Mouse (Mus musculus) bone marrow, adult 2 months (tissue): ENCODE measurements around the gene Morf4l2. TPM values are rescaled to one million over a fixed set of nuclear protein-coding genes. Genes with fewer than 3 reads are reported as not detected.
"Not testable (repeated sequence)": the region's sequence is repeated elsewhere in the genome, so short reads cannot be mapped to it uniquely, and the experiment has no call there.

ENCODE experiments used
- H3K27ac ChIP-seq: fragments of 200-500 bp; 2 replicates; pipeline ENCODE4 v1.5.1; 2012; ENCODE audit warnings: low read depth, mild to moderate bottlenecking, control low read depth, inconsistent platforms, low read length; ENCODE audit not compliant: control insufficient read depth, poor library complexity, insufficient read depth
- H3K4me1 ChIP-seq: fragments of 200-500 bp; 2 replicates; pipeline ENCODE4 v1.6.1; 2011; ENCODE audit warnings: low read length; ENCODE audit not compliant: control insufficient read depth, insufficient read depth
- H3K4me3 ChIP-seq: fragments of 200-500 bp; replicated peaks from 2 replicates; pipeline ENCODE3; 2011; ENCODE audit warnings: mild to moderate bottlenecking, low read depth, low read length, control low read depth; ENCODE audit not compliant: control insufficient read depth
- CTCF ChIP-seq: fragments of 200-500 bp; IDR thresholded peaks from 2 replicates; pipeline ENCODE4 v1.5.1; 2011; ENCODE audit warnings: low read length, control low read depth; ENCODE audit not compliant: control insufficient read depth, insufficient read depth
- POLR2A ChIP-seq: fragments of 200-500 bp; IDR thresholded peaks from 2 replicates; pipeline ENCODE4 v1.6.1; 2011; ENCODE audit warnings: low read depth, mild to moderate bottlenecking, control low read depth, low read length, borderline replicate concordance; ENCODE audit not compliant: control insufficient read depth
- WGBS: fragments of 180-500 bp; shearing (Covaris S2); methylation state at CpG from one replicate; pipeline ENCODE4 v1.1.7; 2018; 5-methylcytosine and 5-hydroxymethylcytosine counted together
- polyA plus RNA-seq: library from polyadenylated mRNA; stranded (reverse); fragments of >200 nt; gene quantifications from 2 replicates; pipeline ENCODE4 v1.2.4, GENCODE M21; 2011; ENCODE audit warnings: low replicate concordance; ENCODE audit not compliant: missing spikeins, insufficient read depth, insufficient read length

The Morf4l2 gene
- polyA plus RNA-seq, 1 experiment = 155 TPM

GRCm38 (mm10) chrX:136749329-136749728 lies 5.8 kb upstream of the Morf4l2 start:
- TF ChIP-seq CTCF (no peak), POLR2A (no peak)
- Histone ChIP-seq H3K4me3 (no peak overlapping the region), H3K4me1 (no peaks in the 10 kb centered on the region), H3K27ac (no peak overlapping the region)
- WGBS = 71% methylated on average over 4 of the region's 4 CpGs

- no peak for TF ChIP-seq POLR2A
- no peak for TF ChIP-seq CTCF
- H3K4me3 ChIP-seq = no peak overlapping the region
- H3K27ac ChIP-seq = no peak overlapping the region
- WGBS = 42% methylated on average over 8 of the region's 8 CpGs
- H3K4me1 ChIP-seq = no peaks in the 10 kb centered on the region
Measured at GRCm38 (mm10) chrX:136744663-136745062, 1.2 kb upstream of the Morf4l2 start.

GRCm38 (mm10) chrX:136742661-136743103 lies 808 bp downstream of the Morf4l2 start:
- 23% methylated on average over 5 of the region's 5 CpGs for WGBS
- TF ChIP-seq POLR2A (no peak), CTCF (no peak)
- no peaks in the 10 kb centered on the region for H3K4me1 ChIP-seq
- H3K4me3 ChIP-seq = no peak overlapping the region
- no peak overlapping the region for H3K27ac ChIP-seq

DNA sequence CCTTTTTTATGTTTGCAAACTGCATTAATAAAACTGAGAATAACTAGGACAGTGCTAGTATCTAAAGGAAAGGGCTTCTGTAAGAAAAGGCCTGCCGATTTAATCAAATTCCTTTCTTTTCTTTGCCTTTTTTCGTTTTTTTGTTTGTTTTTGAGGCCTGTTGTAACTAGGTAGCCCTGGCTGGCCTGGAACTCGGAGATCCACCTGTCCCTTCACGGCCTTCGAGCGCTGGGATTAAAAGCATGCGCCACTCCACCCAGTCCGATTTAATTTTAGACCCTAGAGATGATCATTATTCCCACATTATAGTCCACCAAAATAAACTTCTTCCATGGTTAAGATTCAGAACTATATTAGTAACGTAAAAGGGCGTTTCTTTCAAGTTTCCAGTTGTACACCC lies 1.2 kb downstream of the Morf4l2 start:
- no peak for TF ChIP-seq CTCF
- no peak for TF ChIP-seq POLR2A
- Histone ChIP-seq H3K4me3 (peak overlapping the region; percentile 95), H3K27ac (peak overlapping the region; percentile 93), H3K4me1 (no peaks in the 10 kb centered on the region)
- WGBS = 21% methylated on average over 10 of the region's 10 CpGs

- no peak for TF ChIP-seq CTCF
- no peak for TF ChIP-seq POLR2A
- 12% methylated on average over 45 of the region's 46 CpGs for WGBS
- no peaks in the 10 kb centered on the region for H3K4me1 ChIP-seq
- H3K4me3 ChIP-seq = peak overlapping the region; percentile 95
- H3K27ac ChIP-seq = peak overlapping the region; percentile 93
Measured at GRCm38 (mm10) chrX:136741651-136742201, 1.8 kb downstream of the Morf4l2 start.

DNA sequence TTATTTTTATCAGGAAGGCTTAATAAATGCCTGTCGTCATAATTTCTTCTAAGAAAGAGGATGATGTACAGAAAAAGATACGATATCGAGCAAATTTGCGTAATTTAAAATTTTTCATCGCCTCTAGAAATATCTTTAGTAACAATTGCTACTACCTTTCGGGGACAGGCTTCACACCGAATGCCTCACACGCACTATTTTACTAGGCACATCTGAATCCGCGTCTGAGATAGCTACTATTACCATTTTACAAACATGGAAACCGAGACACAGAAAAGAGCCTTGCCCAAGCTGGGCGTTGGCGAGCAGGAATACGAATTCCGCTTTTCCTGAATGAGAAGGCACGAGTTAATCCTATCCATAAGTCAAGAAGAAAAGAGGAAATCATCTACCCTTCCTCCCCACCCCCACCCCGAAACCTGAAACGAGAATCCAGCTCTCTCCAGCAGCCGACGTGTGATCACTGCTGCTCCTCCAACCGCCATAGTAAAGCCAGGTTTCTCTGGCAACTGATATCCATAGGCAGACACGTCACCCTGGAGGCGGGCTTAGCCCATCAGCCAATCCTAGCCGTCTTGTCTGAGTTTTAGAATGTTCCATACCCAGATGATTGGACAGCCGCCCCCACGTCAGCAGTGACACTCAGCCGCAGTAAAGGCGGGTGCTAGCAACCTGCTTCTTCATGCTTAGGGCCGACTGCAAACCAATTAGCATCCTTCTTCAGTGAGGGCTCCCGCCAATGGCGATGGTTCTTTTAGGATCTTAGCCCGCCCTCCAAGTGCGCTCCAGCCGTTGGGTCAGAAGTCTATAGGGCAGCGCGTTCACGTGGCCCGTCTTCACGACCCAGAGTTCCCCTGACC lies 2.5 kb downstream of the Morf4l2 start:
- Histone ChIP-seq H3K4me1 (no peaks in the 10 kb centered on the region), H3K4me3 (peak overlapping the region; percentile 95), H3K27ac (peak overlapping the region; percentile 93)
- TF ChIP-seq POLR2A = no peak
- TF ChIP-seq CTCF = no peak
- 14% methylated on average over 39 of the region's 39 CpGs for WGBS

- 16% methylated on average over 15 of the region's 15 CpGs for WGBS
- Histone ChIP-seq H3K4me1 (no peaks in the 10 kb centered on the region), H3K27ac (no peak overlapping the region), H3K4me3 (peak overlapping the region; percentile 42)
- TF ChIP-seq POLR2A (no peak), CTCF (no peak)
Measured at GRCm38 (mm10) chrX:136740087-136740790, 3.3 kb downstream of the Morf4l2 start.

DNA sequence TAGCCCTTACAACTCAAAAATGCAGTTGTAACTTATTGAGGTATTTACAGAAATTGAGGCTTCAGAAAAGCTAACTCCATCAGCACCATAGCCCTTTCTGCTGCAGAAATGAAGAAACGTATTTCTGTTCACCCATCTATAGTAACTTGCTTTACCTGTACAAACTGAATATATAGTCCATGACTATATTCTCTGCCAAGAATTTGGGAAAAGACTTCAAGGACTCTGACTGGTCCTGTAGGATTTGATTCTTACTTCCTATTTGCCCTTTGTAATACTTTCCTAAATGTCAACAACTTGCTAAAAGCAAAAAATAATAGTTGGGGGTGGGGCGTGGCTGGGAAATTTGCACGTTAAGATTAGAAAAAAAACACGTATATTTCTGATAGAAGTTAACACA lies 11.5 kb downstream of the Morf4l2 start:
- Histone ChIP-seq H3K4me3 (no peak overlapping the region), H3K4me1 (no peaks in the 10 kb centered on the region), H3K27ac (no peak overlapping the region)
- TF ChIP-seq CTCF = no peak
- no peak for TF ChIP-seq POLR2A
- 71% methylated on average over 4 of the region's 4 CpGs for WGBS

DNA sequence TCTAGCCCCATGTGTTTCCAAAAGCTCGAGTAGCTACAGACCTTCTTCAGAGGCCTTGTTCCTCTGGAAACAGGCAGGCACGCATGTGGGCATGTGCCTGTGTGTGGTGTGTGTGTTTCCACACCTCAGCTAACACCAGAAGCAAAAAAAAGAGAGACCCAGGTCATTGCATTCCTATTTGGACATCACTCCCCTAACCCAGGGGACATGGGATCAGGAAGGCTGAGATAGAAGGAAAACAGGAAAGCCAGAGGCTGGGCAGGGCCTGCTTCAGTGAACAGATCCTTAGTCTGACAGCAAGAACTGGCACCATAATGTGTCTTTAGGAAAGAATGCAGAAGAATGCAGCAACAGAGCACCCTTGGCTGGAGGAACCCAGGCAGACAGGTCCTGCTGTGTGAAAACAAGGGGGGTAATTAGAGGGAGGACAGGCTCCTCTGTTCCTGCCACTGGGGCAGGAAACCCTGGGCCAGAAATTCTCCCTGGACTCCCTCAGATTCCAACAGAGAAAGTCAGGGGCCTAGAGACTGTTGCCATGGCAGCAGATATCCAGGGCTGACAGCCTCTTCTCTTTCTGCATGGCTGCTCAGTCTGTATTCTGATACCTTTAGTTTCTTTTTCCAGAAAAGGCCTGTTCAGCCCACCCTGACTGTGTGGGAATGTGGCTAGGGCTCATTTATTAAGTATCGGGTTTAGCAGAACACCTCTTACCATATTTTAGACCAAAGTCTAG lies 28.6 kb downstream of the Morf4l2 start:
- H3K4me1 ChIP-seq, H3K4me3 ChIP-seq, H3K27ac ChIP-seq: not testable (repeated sequence)
- 78% methylated on average over 3 of the region's 3 CpGs for WGBS
